In genomic region chr11:51220308-51220707, GRCm38 (mm10) we compare ENCODE assay signal across 32 mouse cellular contexts. TPM values are rescaled to one million over a fixed set of nuclear protein-coding genes. Genes with fewer than 3 reads are reported as not detected.
DNase-seq lines count a peak whose midpoint lies in the region; TF ChIP-seq lines count a peak whose summit lies in the region.
"Had no signal": no experiment of that assay in that cellular context is flagged by ENCODE, and none has a peak within 500 bp of the region (broad histone marks: within the 10 kb centered on the region; RNA-seq: fewer than 3 reads in every experiment).

Gene Gm12569, plus strand, starts transcription at chr11:51220473.

- no peaks in the 10 kb centered on the region for H3K27me3 ChIP-seq in E14TG2a.4 (ENCODE audit: insufficient read depth, low read length)
- H3K27me3 ChIP-seq: forebrain, embryonic 13.5 days; hindbrain, embryonic 12.5 days; limb, embryonic 15.5 days; liver, embryonic 15.5 days; midbrain, embryonic 15.5 days; neural tube, embryonic 15.5 days; stomach, embryonic 15.5 days had no signal

- DNase-seq in A20 (ENCODE audit: low read depth, low spot score) (peak; percentile 73), NIH3T3 (ENCODE audit: low read depth) (peak; percentile 33)
- DNase-seq in yolk sac, embryonic 10.5 days (ENCODE audit: low spot score) = peak; percentile 22
- no peak for DNase-seq in lung, postnatal 10 days
- no peak for DNase-seq in layer of hippocampus, postnatal 36 days
- DNase-seq: adrenal gland, postnatal 10 days; cerebellum, adult 8-10 months; cerebellum, postnatal 25 days; gastrocnemius, postnatal 14 days; heart, postnatal 36 days; kidney, postnatal 14 days; layer of hippocampus, adult 9-11 months; lung, embryonic 14.5 days; retina, postnatal 1 day; right cerebral cortex, postnatal 14 days; thymus, adult 2 months; thymus, postnatal 36 days had no signal

- no peaks in the 10 kb centered on the region for H3K9me3 ChIP-seq in E14TG2a.4 (ENCODE audit: low read length)
- H3K9me3 ChIP-seq: forebrain, embryonic 13.5 days; G1E; hindbrain, embryonic 12.5 days; limb, embryonic 15.5 days; liver, embryonic 15.5 days; midbrain, embryonic 10.5 days; midbrain, embryonic 15.5 days; neural tube, embryonic 15.5 days; stomach, embryonic 15.5 days had no signal

- peak within 1 kb of the TSS; percentile 86 for H3K4me3 ChIP-seq in E14TG2a.4 (replicated peaks; ENCODE audit: low read length)
- H3K4me3 ChIP-seq: forebrain, embryonic 13.5 days; hindbrain, embryonic 12.5 days; left cerebral cortex, adult 2 months; limb, embryonic 15.5 days; liver, embryonic 15.5 days; midbrain, embryonic 10.5 days; midbrain, embryonic 15.5 days; neural tube, embryonic 15.5 days; stomach, embryonic 15.5 days had no signal

- peaks cover 38% of the 10 kb centered on the region for H3K4me1 ChIP-seq in E14TG2a.4 (replicated peaks; ENCODE audit: low read depth, low read length)
- H3K4me1 ChIP-seq: forebrain, embryonic 13.5 days; hindbrain, embryonic 12.5 days; limb, embryonic 15.5 days; liver, embryonic 15.5 days; midbrain, embryonic 10.5 days; midbrain, embryonic 15.5 days; neural tube, embryonic 15.5 days; stomach, embryonic 15.5 days had no signal

- TF ChIP-seq CTCF in E14TG2a.4 (conservative IDR thresholded peaks at IDR 0.05; ENCODE audit: low read length) = no peak

- peaks cover 48% of the 10 kb centered on the region for H3K36me3 ChIP-seq in E14TG2a.4 (ENCODE audit: insufficient read depth, low read length)
- H3K36me3 ChIP-seq: G1E; hindbrain, embryonic 12.5 days; limb, embryonic 15.5 days; liver, embryonic 15.5 days; midbrain, embryonic 10.5 days; midbrain, embryonic 15.5 days; neural tube, embryonic 15.5 days; stomach, embryonic 15.5 days had no signal

RNA-seq across cellular contexts. Expression of gene Gm12569, which starts in this region (rescaled TPM):
- total RNA-seq in layer of hippocampus, postnatal 36 days (2021) = not detected
- total RNA-seq: adrenal gland, postnatal 10 days; G1E; gastrocnemius, postnatal 14 days; granulocyte monocyte progenitor cell, adult 5-6 weeks; heart, postnatal 36 days; hindbrain, postnatal 0 days; left cerebral cortex, adult 2 months; left cerebral cortex, postnatal 36 days; megakaryocyte progenitor cell, adult 5-6 weeks had no signal

Comparison
In these comparisons a context has a peak if more than half of its experiments do, and no peak if none do; other contexts are left out.
1. DNase-seq: peak in A20 (single experiment), NIH3T3 (single experiment) and yolk sac, embryonic 10.5 days (single experiment); none in lung, postnatal 10 days (single experiment) and layer of hippocampus, postnatal 36 days (0 of 2).